8 mouse cellular contexts compared by ENCODE assay signal in genomic region chr19:46395109-46396009, GRCm38 (mm10). TPM values are rescaled to one million over a fixed set of nuclear protein-coding genes. Genes with fewer than 3 reads are reported as not detected.
DNase-seq lines count a peak whose midpoint lies in the region; ATAC-seq and TF ChIP-seq lines count a peak whose summit lies in the region.

TSS of gene Actr1a (minus strand) at chr19:46395748.

- peak; percentile 100 for DNase-seq in brain, embryonic 14.5 days (ENCODE audit: low read depth)
- DNase-seq in kidney, postnatal 0 days (ENCODE audit: low spot score), result peak; percentile 100
- peak; percentile 95 for DNase-seq in liver, embryonic 11.5 days (ENCODE audit: low spot score)
- peak; percentile 100 for DNase-seq in naive thymus-derived CD4-positive, alpha-beta T cell, adult 2 months (ENCODE audit: low read depth)

- H3K79me3 ChIP-seq in C2C12 (ENCODE audit: low read depth), result peaks cover 65% of the 10 kb centered on the region

- H3K9me3 ChIP-seq in erythroblast, embryonic 14.5 days (ENCODE audit: control insufficient read depth, low read length), result no peaks in the 10 kb centered on the region
- H3K9me3 ChIP-seq in heart, embryonic 12.5 days (replicated peaks), result no peaks in the 10 kb centered on the region
- no peaks in the 10 kb centered on the region for H3K9me3 ChIP-seq in kidney, postnatal 0 days (replicated peaks; ENCODE audit: low read length)
- H3K9me3 ChIP-seq in liver, embryonic 11.5 days (ENCODE audit: control insufficient read depth, low read length), result no peaks in the 10 kb centered on the region
- H3K9me3 ChIP-seq in stomach, embryonic 14.5 days (ENCODE audit: control insufficient read depth, low read depth, low read length), result no peaks in the 10 kb centered on the region

- H3K36me3 ChIP-seq in C2C12 (ENCODE audit: control insufficient read depth, insufficient read depth), result peaks cover 7% of the 10 kb centered on the region
- peaks cover 24% of the 10 kb centered on the region for H3K36me3 ChIP-seq in erythroblast, embryonic 14.5 days (ENCODE audit: control insufficient read depth)
- H3K36me3 ChIP-seq in heart, embryonic 12.5 days, result peaks cover 4% of the 10 kb centered on the region
- no peaks in the 10 kb centered on the region for H3K36me3 ChIP-seq in kidney, postnatal 0 days (ENCODE audit: insufficient read depth, low read length)
- H3K36me3 ChIP-seq in liver, embryonic 11.5 days (ENCODE audit: control insufficient read depth, insufficient read depth, low read length), result peaks cover 5% of the 10 kb centered on the region; the same call in 1 of the 2 replicates
- peaks cover 6% of the 10 kb centered on the region for H3K36me3 ChIP-seq in stomach, embryonic 14.5 days (ENCODE audit: control insufficient read depth, insufficient read depth, low read length)

- H3ac ChIP-seq in C2C12 (ENCODE audit: control insufficient read depth, insufficient read length, low read depth), result peak within 1 kb of the TSS; percentile 89

- TF ChIP-seq POLR2A in brain, embryonic 14.5 days (IDR thresholded peaks at IDR 0.05; ENCODE audit: borderline replicate concordance, extremely low read depth, insufficient read depth, insufficient read length, poor library complexity, severe bottlenecking), result peak; percentile 76; the same call in 1 of the 2 replicates

- no peaks in the 10 kb centered on the region for H3K27me3 ChIP-seq in C2C12 (ENCODE audit: control insufficient read depth, insufficient read depth, insufficient read length)
- no peaks in the 10 kb centered on the region; the same call in 1 of the 2 replicates for H3K27me3 ChIP-seq in erythroblast, embryonic 14.5 days (ENCODE audit: control insufficient read depth)
- H3K27me3 ChIP-seq in heart, embryonic 12.5 days (replicated peaks), result no peaks in the 10 kb centered on the region
- H3K27me3 ChIP-seq in kidney, postnatal 0 days (ENCODE audit: insufficient read depth, low read length), result no peaks in the 10 kb centered on the region
- H3K27me3 ChIP-seq in liver, embryonic 11.5 days (replicated peaks; ENCODE audit: control insufficient read depth, insufficient read depth, low read length), result no peaks in the 10 kb centered on the region
- H3K27me3 ChIP-seq in stomach, embryonic 14.5 days (ENCODE audit: control insufficient read depth, insufficient read depth, low read length), result no peaks in the 10 kb centered on the region

- H3K4me3 ChIP-seq in C2C12 (ENCODE audit: insufficient read depth, poor library complexity, severe bottlenecking), result peak within 1 kb of the TSS; percentile 72
- H3K4me3 ChIP-seq in erythroblast, embryonic 14.5 days (replicated peaks), result peak within 1 kb of the TSS; percentile 89
- peak within 1 kb of the TSS; percentile 86 for H3K4me3 ChIP-seq in heart, embryonic 12.5 days
- H3K4me3 ChIP-seq in kidney, postnatal 0 days (replicated peaks; ENCODE audit: low read depth, low read length), result peak within 1 kb of the TSS; percentile 72
- peak within 1 kb of the TSS; percentile 89 for H3K4me3 ChIP-seq in liver, embryonic 11.5 days (ENCODE audit: low read depth, low read length)
- H3K4me3 ChIP-seq in stomach, embryonic 14.5 days (ENCODE audit: low read depth, low read length), result peak within 1 kb of the TSS; percentile 90

- H3K4me1 ChIP-seq in erythroblast, embryonic 14.5 days (ENCODE audit: control insufficient read depth), result peaks cover 56% of the 10 kb centered on the region
- peaks cover 47% of the 10 kb centered on the region for H3K4me1 ChIP-seq in heart, embryonic 12.5 days (replicated peaks)
- peaks cover 42% of the 10 kb centered on the region for H3K4me1 ChIP-seq in kidney, postnatal 0 days (replicated peaks; ENCODE audit: insufficient read depth, low read length)
- H3K4me1 ChIP-seq in liver, embryonic 11.5 days (replicated peaks; ENCODE audit: control insufficient read depth, insufficient read depth, low read length), result peaks cover 27% of the 10 kb centered on the region
- peaks cover 31% of the 10 kb centered on the region for H3K4me1 ChIP-seq in stomach, embryonic 14.5 days (ENCODE audit: control insufficient read depth, insufficient read depth, low read length)

- H3K27ac ChIP-seq in heart, embryonic 12.5 days (ENCODE audit: poor library complexity, severe bottlenecking), result peak within 1 kb of the TSS; percentile 29; the same call in 1 of the 2 replicates
- peak within 1 kb of the TSS; percentile 60 for H3K27ac ChIP-seq in kidney, postnatal 0 days
- H3K27ac ChIP-seq in liver, embryonic 11.5 days (ENCODE audit: low read depth, low read length), result peak within 1 kb of the TSS; percentile 72; the same call in 1 of the 2 replicates
- H3K27ac ChIP-seq in stomach, embryonic 14.5 days (ENCODE audit: low read length), result peak within 1 kb of the TSS; percentile 73

- no peak for TF ChIP-seq CTCF in C2C12 (IDR thresholded peaks at IDR 0.05; ENCODE audit: control insufficient read depth, insufficient read depth, insufficient read length)
- TF ChIP-seq CTCF in brain, embryonic 14.5 days (IDR thresholded peaks at IDR 0.05; ENCODE audit: borderline replicate concordance, extremely low read depth, insufficient read depth, insufficient read length), result no peak
- TF ChIP-seq CTCF in kidney, postnatal 0 days (IDR thresholded peaks at IDR 0.05; ENCODE audit: low read depth), result no peak

- peak within 1 kb of the TSS; percentile 96 for H3K4me2 ChIP-seq in heart, embryonic 12.5 days
- H3K4me2 ChIP-seq in kidney, postnatal 0 days (ENCODE audit: low read length), result peak within 1 kb of the TSS; percentile 74
- peak within 1 kb of the TSS; percentile 95 for H3K4me2 ChIP-seq in liver, embryonic 11.5 days
- H3K4me2 ChIP-seq in stomach, embryonic 14.5 days (replicated peaks; ENCODE audit: low read depth, low read length), result peak within 1 kb of the TSS; percentile 93

- ATAC-seq in heart, embryonic 12.5 days (ENCODE audit: insufficient number of reproducible peaks, low FRiP score), result peak; percentile 93
- ATAC-seq in kidney, postnatal 0 days (replicated peaks; ENCODE audit: low FRiP score, low read depth), result peak; percentile 93
- ATAC-seq in liver, embryonic 11.5 days (replicated peaks; ENCODE audit: low FRiP score), result peak; percentile 94
- ATAC-seq in stomach, embryonic 14.5 days (ENCODE audit: insufficient number of reproducible peaks, insufficient read depth, low FRiP score, low read depth), result peak; percentile 96

- H3K9ac ChIP-seq in heart, embryonic 12.5 days, result peak within 1 kb of the TSS; percentile 85
- peak within 1 kb of the TSS; percentile 70 for H3K9ac ChIP-seq in kidney, postnatal 0 days (ENCODE audit: low read depth, low read length)
- H3K9ac ChIP-seq in liver, embryonic 11.5 days (ENCODE audit: low read depth, low read length), result peak within 1 kb of the TSS; percentile 81
- H3K9ac ChIP-seq in stomach, embryonic 14.5 days (replicated peaks; ENCODE audit: low read depth, low read length), result peak within 1 kb of the TSS; percentile 63

- peaks cover 80% of the 10 kb centered on the region for H3K79me2 ChIP-seq in C2C12 (ENCODE audit: control insufficient read depth, insufficient read depth)

- WGBS in heart, embryonic 12.5 days, result under 1% methylated on average over 51 of the region's 51 CpGs
- whole genome bisulfite sequencing in kidney, postnatal 0 days, result under 1% methylated on average over 51 of the region's 51 CpGs
- under 1% methylated on average over 51 of the region's 51 CpGs for WGBS in liver, embryonic 11.5 days
- WGBS in stomach, embryonic 14.5 days, result under 1% methylated on average over 51 of the region's 51 CpGs

TF ChIP-seq in C2C12, 6 proteins besides CTCF, POLR2A, EP300 and RAD21:
- no peak for TF ChIP-seq MYOD1 (IDR thresholded peaks at IDR 0.05; ENCODE audit: control insufficient read depth, insufficient read length, low read depth)
- TF ChIP-seq MAX (IDR thresholded peaks at IDR 0.05), result peak; percentile 18
- TF ChIP-seq CEBPB (IDR thresholded peaks at IDR 0.05; ENCODE audit: low read depth), result no peak
- no peak for TF ChIP-seq USF1 (IDR thresholded peaks at IDR 0.05; ENCODE audit: low read depth)

RNA-seq across cellular contexts. Expression of gene Actr1a, which starts in this region (rescaled TPM):
- polyA plus RNA-seq in C2C12 (2012; fragmentation: generic; extraction: Trizol), result 149 TPM
- 224 and 264 TPM in 2 replicates for polyA plus RNA-seq in brain, embryonic 14.5 days (2012; rRNA removed)
- 4.0 and 5.4 TPM in 2 replicates for polyA plus RNA-seq in erythroblast, embryonic 14.5 days (2012)
- polyA plus RNA-seq in heart, embryonic 12.5 days (2016; fragmentation: Nextera tagmentation; extraction: Ambion mirVana), result 118 and 120 TPM in 2 replicates
- 100.0 and 111 TPM in 2 replicates for polyA plus RNA-seq in kidney, postnatal 0 days (2015; fragmentation: Nextera tagmentation; extraction: Ambion mirVana)
- polyA plus RNA-seq in liver, embryonic 11.5 days (2014; fragmentation: Nextera tagmentation; extraction: Ambion mirVana), result 90.6 and 103 TPM in 2 replicates
- 141 and 142 TPM in 2 replicates for polyA plus RNA-seq in stomach, embryonic 14.5 days (2014; fragmentation: Nextera tagmentation; extraction: Ambion mirVana)

Comparison
In these comparisons a context has a peak if more than half of its experiments do, and no peak if none do; other contexts are left out.
1. Peak in every context shown above with its lines: DNase-seq, ATAC-seq, H3K4me3 ChIP-seq and H3K27ac ChIP-seq.
2. RNA of gene Actr1a (polyA plus RNA-seq): 224 to 264 TPM in brain, embryonic 14.5 days, 149 TPM in C2C12 (single experiment), 141 to 142 TPM in stomach, embryonic 14.5 days, 118 to 120 TPM in heart, embryonic 12.5 days, 100.0 to 111 TPM in kidney, postnatal 0 days and 90.6 to 103 TPM in liver, embryonic 11.5 days; 4.0 to 5.4 TPM in erythroblast, embryonic 14.5 days; every median in the first group is over 10 times any median in the second.